Mouse (Mus musculus) C2C12 (cell line): ENCODE results near the gene G0s2.

ENCODE experiments used
- CEBPB ChIP-seq: IDR thresholded peaks from one replicate; pipeline ENCODE4 v1.6.1; 2011; ENCODE audit warnings: low read depth, mild to moderate bottlenecking, control low read depth, moderate library complexity
- CTCF ChIP-seq: IDR thresholded peaks from one replicate; pipeline ENCODE4 v1.5.1; 2011; ENCODE audit not compliant: control insufficient read depth, insufficient read depth, insufficient read length
- FOSL1 ChIP-seq: IDR thresholded peaks from one replicate; pipeline ENCODE4 v1.8.0; 2011; ENCODE audit warnings: mild to moderate bottlenecking, low read length; ENCODE audit not compliant: poor library complexity, insufficient read depth, severe bottlenecking
- MYOG ChIP-seq: IDR thresholded peaks from one replicate; pipeline ENCODE4 v1.6.1; 2011; ENCODE audit not compliant: control insufficient read depth, insufficient read length; ENCODE audit errors: extremely low read depth
- USF1 ChIP-seq: IDR thresholded peaks from one replicate; pipeline ENCODE4 v1.6.1; 2011; ENCODE audit warnings: low read depth, mild to moderate bottlenecking, control low read depth, moderate library complexity

- TF ChIP-seq CTCF (no peak), FOSL1 (no peak), USF1 (no peak), CEBPB (no peak), MYOG (no peak)
These were observed 36.9 kb upstream of the G0s2 start for GRCm38 (mm10) chr1:193309785-193310518.
